Mouse (Mus musculus): Measurements from ENCODE around the gene Slc35a1.
"Not testable (repeated sequence)": the region's sequence is repeated elsewhere in the genome, so short reads cannot be mapped to it uniquely, and the experiment has no call there.

The Slc35a1 gene

DNA sequence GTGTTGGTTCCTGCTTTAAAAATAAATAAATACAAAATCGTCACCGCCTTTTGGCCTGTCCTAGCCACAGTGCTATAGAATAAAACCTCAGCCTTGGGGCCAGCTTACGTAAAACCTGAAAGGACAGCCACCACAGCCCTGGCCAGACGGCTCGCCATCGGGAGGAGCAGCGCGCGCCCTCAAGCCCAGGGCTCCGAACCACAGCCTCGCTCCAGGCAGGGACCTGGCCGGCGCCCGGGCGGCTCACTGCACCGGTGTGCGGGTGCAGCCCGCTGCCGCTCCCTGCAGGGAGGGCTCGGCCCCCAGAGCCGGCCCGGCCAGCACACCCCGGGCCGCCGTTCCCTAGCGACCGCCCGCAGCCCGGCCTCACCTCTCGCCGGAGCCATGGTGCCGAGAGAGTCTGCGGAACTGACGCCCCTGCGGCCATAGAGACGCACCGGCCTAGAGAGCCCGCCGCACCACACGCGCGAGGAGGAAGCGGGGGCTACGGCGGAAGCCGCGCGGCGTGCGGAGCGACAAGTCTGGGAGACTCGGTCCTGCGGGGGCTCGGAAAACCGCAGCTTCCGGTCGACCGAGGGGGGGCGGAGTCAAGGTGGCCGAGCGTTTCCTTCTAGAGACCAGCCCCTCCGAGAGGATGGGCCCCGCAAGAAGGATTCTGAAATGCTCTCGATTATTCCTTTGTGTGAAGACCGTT, at the start of gene Slc35a1:
Gene Slc35a1 (minus strand): TSS at position 565 of the 694 bp plus-strand sequence.
- DNase-seq (ENCODE audit: low read depth): peak; percentile 90

DNA sequence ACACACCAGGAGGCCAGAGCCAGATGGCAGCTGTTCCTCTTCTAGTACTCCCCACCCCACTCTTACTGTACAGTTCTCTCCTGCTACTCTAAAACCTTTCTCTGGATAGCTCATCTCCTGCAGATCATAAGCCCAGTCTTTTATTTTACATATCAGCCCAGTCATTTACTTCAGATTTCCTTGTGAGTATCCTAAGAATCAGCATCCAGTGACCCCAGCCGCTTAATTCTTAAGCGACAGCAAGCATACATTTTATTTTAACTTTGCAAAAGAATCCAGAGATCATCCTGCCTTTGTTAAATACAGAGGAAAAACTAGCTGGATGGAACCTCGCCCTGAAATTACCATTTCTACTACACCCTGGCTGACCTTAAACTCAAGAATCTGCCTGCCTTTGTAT, 47.2 kb upstream of the Slc35a1 start:
- no peak for DNase-seq (ENCODE audit: low read depth)

DNA sequence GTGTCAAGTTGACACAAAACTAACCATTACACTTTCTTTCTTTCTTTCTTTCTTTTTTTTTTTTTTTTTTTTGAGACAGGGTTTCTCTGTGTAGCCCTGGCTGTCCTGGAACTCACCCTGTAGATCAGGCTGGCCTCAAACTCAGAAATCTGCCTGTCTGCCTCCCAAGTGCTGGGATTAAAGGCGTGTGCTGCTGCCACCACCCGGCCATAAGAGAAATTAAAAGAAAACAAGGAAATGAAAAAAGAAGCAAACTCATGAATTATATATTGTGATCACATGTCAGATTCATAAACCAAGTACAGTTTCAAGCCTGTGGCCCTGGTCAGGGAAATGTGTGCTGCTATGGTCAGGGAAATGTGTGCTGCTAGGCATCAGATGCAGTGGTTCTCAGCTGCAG, 46.2 kb upstream of the Slc35a1 start:
- peak; percentile 17 for DNase-seq (ENCODE audit: low read depth)

DNA sequence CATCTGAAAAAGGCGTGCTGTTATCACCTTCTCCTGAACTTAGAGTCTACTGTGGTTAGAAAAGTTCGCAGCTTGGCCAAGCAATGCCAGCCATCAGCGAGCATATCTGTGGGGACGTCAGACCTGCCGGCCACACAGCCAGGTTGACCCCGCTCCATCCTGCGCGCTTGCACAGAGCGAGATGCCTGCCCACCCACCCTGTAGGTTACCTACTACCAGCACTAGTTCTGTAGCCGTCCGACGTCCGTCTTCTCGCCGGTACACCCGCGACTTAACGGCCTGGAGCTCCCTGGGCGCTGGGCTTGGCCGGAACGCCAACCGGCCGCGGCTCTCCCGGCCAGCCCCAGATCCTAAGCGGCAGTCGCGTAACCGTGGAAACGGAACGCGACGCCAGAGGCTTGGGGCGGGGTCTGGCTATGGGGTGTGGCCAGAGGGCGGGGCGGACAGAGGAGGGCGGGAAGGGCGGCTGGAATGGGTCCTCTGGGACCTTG, 42.7 kb upstream of the Slc35a1 start, which contains the start of gene Cfap206:
Gene Cfap206 (minus strand): TSS at position 356 of the 491 bp plus-strand sequence.
- peak; percentile 43 for DNase-seq (ENCODE audit: low read depth)

DNA sequence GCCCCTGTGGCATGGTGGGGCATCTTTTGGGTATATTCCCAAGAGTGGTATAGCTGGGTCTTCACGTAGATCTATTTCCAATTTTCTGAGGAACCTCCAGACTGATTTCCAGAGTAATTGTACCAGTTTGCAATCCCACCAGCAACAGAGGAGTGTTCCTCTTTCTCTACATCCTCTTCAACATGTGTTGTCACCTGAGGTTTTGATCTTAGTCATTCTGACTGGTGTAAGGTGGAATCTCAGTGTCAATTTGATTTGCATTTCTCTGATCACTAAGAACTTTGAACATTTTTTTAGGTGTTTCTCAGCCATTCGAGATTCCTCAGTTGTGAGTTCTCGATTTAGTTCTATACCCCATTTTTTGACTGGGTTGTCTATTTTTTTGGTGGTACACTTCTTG, 38.5 kb upstream of the Slc35a1 start:
- not testable (repeated sequence) for DNase-seq (ENCODE audit: low read depth)

DNA sequence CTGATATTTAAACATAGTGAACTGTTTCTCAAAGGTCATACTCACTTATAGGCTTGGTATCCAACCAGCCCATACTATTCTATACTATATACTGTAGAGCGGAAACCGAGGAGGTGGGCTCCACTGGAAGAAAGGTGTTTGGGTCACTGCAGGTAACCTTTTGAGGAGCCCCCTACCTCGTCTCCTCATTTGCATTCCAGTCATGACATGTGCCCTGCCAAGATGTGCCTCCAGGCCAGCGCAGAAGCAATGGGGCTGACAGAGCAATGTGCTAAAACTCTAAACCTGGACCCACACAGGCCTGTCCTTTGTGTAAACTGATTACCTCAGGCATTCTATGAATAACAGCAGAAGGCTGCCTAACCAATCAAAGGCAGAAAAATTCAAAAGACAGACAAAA, 37.1 kb upstream of the Slc35a1 start:
- DNase-seq (ENCODE audit: low read depth): no peak

DNA sequence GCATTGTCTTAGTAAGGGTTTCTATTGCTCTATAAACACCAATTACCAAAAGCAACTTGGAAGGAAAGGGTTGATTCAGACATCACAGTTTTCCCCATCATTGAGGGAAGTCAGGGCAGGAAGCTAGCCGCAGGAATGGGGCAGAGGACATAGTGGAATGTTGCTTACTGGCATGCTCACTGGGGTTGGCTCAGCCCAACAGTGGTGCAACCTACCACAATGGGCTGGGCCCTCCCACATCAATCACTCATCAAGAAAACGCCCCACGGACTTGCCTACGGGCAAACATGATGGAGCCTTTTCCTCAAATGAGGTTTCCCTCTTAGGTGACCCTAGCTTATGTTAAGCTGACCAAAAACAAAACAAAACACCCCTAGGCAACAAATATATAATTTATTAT, 35.9 kb upstream of the Slc35a1 start:
- DNase-seq (ENCODE audit: low read depth): no peak

DNA sequence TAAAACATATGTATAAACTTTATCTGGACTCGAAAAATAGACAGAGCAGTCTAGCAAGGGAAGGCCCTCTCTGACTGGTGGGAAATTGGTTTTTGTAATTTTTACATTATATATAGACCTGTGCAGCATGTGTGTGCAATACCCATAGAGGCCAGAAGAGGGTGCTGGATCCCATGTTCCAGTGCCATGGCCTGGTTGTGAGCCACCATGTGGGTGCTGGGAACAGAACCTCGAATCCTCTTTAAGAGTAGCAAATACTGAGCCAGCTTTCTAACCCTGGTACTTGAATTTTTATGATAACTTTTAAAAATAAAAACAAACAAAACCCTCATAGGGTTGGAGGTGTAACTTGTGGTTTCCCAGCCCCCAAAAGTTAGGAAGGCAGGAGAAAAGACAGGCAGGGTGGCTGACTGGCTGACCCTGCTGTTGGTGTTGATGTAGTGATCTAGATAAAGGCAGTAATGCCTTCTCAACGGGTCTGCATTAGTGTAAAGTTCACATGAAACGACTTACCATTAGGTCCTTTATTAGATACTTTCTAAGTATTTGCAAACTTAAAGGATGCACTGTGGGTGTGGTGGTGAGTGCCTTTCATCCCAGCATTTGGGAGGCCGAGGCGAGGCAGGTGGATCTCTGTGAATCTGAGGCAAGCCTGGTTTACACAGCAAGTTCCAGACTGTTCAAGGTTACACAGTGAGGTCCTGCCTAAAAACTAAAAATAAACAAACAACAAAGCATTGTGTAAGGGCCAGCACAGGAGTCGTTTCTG, 33.1 kb upstream of the Slc35a1 start:
- DNase-seq (ENCODE audit: low read depth): no peak

DNA sequence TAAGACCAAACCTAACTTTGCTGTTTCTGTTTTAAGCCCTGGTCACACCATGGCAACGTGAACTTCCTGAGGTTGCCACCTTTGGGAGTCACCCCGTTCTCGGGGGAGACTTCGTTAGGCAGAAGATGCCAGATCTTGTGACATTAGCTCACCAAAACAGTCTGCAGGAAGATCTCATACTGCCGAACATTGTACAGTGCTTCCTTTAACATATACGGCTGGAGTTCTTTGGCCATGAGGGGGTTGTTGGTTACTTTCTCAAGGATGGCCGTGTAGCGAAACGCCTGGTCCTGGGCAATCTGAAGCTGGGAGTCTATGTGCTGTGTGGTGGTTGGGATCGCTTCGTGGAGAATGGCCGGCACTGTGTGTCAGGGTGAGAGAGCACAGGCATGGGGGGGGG, 32.2 kb upstream of the Slc35a1 start:
- DNase-seq (ENCODE audit: low read depth): no peak

DNA sequence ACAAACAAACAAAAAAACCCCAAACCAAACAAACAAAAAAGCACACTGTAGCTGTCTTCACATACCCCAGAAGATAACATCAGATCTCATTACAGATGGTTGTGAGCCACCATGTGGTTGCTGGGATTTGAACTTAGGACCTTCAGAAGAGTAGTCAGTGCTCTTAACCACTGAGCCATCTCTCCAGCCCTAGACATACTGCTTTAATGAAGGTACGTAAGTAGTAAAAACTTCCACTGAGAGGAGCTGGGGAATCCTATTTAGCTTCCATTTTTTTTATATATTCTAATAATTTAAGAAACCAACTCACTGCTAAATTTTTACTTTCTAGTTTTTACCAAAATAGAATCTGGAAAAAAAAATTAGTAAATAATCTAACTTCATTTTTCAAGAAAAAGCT, 27.8 kb upstream of the Slc35a1 start:
- no peak for DNase-seq (ENCODE audit: low read depth)

DNA sequence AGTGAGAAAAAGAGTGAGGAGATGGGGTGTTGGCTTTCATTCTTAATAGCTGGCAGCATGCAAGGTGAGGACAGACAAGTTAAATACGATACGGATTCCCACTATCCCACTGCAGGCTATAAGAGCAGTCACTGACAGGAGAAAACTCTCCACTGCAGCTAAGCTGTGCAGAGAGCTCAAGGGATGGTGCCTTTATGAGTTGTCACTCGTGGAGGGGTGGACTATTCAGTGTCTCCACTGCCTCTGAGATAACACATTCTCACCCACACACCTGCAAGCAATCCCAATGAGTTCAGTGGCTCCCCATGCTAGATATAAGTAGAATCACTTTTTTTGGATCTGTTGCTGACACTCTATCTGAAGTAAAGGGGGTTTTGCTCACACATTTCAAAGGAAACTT, 20.9 kb upstream of the Slc35a1 start:
- no peak for DNase-seq (ENCODE audit: low read depth)

DNA sequence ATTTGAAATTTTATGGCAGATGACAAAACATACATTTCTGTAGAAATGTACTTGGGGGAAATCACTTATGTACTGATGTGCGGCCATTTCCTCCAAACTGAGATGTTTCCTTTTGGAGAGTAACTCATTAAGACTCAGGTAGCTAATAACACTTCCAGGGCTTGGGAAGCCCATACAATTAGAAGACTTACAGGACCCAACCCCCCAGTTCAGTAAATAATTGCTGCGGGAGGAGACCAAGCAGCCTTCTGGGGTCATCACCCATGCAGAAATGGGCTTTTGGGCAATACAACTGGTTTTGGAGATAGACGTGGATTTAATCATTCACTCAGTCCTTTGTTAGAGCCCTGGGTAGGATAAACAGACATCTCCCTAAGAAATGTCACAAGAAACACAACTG, 20.0 kb upstream of the Slc35a1 start:
- no peak for DNase-seq (ENCODE audit: low read depth)

DNA sequence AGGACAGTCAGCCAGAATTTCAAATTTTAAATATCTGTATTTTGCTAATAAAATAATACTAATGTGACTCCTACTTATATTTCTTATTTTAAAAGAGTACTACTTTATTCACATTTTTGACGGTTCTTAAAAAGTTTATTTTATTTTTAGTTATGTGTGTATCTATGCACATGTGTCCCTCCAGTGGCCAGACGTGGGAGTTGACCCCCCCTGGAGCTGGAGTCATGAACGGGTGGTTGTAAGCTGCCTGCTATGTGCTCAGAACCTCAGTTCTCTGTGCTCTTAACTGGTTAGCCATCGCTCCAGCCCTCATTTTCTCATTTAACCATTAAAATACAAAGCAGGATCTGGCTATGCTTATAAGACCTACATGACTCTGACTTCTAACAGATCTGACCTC, 15.8 kb upstream of the Slc35a1 start:
- DNase-seq (ENCODE audit: low read depth): no peak

DNA sequence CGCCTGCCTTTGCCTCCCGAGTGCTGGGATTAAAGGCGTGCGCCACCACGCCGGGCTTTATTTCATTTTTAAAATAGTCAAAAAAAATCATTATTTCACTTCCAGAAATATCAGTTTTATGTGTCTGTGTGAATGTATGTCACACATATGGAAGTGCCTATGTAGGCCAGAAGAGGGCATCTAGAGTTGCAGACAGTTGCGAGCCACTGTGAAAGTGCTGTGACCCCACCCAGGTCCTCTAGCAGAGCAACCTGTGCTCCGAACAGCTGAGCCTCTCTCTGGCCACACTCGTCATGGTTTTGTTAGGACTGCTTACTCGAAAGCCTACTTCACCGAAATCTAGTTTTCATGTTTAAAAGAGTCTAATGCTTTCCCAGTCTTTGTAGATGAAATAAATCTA, 15.0 kb upstream of the Slc35a1 start:
- no peak for DNase-seq (ENCODE audit: low read depth)

DNA sequence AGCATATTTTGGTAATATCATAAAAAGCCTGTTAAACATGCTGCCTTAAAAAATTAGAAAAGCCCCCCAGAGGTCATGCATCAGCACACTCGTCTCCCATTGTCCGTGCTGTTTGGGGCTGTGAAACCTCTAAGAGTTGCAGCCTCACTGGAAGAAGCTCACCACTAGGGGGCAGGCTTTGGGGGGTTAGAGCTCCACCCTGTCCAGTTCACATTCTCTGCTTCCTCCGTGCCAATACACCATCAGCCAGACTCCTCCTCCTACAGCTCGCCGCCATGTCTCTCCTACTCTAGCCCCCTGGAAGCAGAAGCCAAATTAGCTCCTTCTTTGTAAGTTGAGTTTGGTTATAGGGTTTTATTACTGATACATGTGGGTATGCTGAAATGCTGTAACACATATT, 14.3 kb upstream of the Slc35a1 start:
- peak; percentile 68 for DNase-seq (ENCODE audit: low read depth)

DNA sequence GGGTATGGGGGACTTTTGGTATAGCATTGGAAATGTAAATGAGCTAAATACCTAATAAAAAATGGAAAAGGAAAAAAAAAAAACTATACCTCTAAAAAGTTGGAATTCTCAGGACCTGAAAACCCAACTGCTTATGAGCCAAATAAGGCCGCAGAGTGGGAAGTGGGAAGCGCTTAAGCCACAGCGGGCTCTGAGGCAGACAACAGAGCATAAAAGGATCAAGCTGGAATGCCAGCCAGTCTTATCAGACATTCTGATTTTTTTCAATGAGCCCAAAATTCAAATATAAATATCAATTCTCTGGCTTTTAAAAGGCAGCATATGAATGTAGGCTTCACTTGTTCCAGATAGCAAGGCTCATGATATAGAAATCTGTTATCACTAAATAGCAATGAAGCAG, 783 bp upstream of the Slc35a1 start:
- peak; percentile 5 for DNase-seq (ENCODE audit: low read depth)

DNA sequence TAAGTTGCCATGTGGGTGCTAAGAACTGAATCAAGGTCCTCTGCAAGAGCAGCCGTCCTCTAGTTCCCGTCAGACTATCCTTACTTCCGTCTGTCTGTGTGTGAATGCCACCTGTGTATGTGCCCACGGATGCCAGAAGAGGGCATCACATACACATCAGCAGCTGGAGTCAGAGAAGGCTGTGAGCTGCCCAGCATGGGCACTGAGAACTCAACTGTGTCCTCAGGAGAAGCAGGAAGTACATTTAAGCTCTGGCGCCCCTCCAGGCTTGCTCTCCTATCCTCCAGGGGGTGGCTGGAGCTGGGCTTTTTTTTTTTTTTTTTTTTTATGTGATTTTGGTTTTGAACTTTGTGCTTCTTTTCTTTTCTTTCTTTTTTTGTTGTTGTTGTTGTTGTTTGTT, 6.7 kb downstream of the Slc35a1 start:
- peak; percentile 6 for DNase-seq (ENCODE audit: low read depth)

DNA sequence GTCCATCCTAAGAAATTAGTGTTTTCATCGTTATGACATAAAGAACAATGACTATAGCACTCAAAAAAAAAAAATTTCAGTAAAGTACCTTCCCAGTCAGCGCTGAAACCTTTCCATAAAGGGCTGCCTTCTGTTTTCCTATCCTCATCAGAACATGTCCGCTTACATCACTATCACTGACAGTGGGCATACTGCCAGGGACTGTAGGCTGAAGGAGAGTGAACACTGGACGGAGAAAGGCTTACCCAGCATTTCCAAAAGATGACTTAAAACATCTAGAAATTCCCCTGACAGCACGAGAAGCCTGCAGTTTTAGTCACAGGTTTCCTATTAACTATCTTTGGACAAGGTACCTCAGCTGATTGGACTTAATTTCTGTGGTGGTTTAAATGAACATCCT, 13.5 kb downstream of the Slc35a1 start:
- no peak for DNase-seq (ENCODE audit: low read depth)

DNA sequence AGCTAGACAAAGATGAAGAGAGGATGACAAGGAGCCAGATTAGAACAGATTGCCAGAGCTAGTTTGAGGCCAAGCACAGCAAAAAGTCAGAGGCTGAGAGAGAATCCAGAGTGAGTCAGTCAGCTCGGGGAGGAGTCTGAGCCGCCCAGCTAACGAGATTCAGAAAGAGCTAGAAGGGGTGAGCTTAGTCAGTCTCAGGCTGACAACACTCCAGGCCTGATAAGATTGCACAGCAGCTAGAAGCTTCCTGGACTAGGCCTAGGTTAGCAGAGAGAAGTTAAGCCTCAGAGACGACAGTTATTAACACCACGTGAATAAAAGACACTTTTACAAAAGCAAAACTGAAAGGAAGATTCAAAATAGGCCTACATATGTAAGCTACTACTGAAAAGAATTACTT, 19.3 kb downstream of the Slc35a1 start:
- DNase-seq (ENCODE audit: low read depth): no peak

DNA sequence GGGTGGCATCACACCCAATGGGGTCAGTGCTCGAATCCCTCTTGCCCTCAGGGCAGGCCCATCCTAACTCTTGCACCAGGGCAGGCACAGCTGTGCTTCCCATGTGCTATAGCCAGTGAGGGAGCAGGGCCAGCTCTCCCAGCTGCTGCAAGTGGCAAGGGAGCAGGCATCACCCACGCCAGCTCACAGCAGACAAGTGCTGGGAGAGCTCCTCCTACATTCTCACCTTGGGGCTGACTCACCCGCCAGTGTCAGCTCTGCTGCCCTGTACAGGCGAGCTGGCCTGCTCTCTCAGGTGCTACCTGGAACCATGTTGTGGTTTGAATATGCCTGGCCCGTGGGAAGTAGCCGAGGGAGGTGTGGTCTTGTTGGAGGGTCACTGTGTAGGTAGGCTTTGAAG, 25.3 kb downstream of the Slc35a1 start:
- no peak for DNase-seq (ENCODE audit: low read depth)

DNA sequence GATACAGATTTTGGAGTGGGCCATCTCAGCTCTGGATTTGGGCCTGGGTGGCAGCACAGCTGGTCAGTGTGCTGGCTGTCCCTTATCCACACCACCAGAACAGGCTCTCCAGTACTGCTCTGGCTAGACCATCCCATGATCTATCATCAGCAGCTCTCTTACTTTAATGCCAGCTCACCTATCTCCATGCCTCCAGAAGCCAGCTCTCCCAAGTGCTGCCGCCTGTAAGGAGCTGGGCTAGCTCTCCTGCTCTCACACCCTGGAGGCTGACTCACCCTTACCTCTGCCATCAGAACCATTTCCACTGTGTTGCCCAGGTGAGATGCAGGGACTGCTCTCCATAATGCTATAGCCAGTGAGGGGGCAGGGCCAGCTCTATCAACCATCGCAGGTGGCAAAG, 25.7 kb downstream of the Slc35a1 start:
- DNase-seq (ENCODE audit: low read depth): no peak

DNA sequence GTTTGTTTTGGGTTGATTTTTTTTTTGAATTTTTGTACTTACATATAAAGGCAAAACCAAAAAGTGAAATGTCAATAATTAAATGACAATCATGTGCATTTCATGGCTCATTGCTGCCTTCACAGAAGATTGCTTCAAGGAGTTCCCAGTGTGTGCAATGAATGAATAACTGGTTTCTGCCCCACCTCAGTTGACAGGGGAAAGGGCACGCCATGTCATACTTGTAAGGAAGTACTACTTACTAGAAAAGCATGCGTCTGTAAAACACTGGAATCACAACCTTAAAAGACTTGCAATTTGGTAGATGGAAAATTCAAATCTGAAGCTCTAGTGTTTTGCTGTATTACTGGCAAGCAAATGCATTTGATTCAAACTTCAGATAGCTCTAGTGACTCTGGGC, 28.2 kb downstream of the Slc35a1 start:
- no peak for DNase-seq (ENCODE audit: low read depth)

DNA sequence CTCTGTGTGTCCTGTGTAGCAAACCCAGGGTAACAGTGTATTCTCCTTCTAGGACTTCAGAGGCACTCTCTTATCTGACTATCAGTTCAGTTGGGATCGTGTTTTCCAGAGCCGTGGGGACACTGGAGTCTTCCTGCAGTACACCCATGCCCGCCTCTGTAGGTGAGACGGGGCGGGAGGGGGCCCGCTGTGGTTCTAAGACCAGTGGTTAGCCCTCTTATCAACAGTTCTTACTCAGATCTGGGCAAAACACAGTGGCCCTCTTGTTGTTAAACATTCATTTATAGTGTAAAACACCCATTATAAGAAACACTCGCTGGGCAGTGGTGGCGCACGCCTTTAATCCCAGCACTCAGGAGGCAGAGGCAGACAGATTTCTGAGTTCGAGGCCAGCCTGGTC, 31.1 kb downstream of the Slc35a1 start:
- no peak for DNase-seq (ENCODE audit: low read depth)

DNA sequence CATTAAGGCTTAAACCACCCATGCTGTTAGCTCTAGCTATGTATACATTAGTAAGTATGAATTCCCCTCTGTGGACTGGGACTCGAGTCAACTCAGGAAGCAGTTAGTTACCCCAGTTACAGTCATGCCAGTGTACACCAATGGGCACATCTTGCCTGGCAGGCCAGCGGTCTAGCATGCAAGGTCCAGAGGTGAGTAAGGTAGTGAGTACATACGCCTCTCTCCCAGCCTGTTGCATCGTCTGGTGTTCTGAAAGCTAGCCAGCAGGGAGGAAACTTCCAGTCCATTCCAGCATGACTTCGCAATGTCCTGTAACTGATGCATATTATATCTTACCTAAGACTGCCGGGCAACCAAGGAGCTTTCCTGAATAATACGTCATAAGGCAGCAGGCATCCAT, 34.1 kb downstream of the Slc35a1 start:
- DNase-seq (ENCODE audit: low read depth): no peak

Measured in induced T-regulatory cell, adult 2 months (primary cell).